In the genomic region with DNA sequence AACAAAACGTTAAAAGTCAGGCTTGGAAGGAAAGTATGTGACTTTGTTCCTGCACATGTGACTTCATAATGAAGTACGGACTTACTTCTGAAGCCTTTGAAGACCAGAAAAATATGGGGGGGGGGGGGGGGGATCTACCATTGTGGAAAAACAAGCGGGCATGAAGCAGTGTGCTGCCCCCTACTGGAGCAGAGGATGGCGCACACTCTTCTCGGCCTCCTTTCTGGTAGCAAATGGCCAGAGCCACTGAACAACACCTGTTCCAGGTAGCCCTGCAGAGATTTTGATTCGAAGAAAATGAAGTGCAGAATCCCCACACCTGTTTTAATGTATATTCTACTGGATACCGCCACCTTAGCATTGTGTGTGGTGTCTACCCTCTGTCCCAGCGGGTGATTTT, we compare ENCODE assay signal across 14 mouse cellular contexts.
DNase-seq lines count a peak whose midpoint lies in the region; ATAC-seq and TF ChIP-seq lines count a peak whose summit lies in the region.
"Had no signal": no experiment of that assay in that cellular context is flagged by ENCODE, and none has a peak within 500 bp of the region (broad histone marks: within the 10 kb centered on the region; RNA-seq: fewer than 3 reads in every experiment).

No protein-coding gene starts in this region.

- no peak overlapping the region for H3K4me2 ChIP-seq in CH12.LX (ENCODE audit: insufficient read depth, low read depth, poor library complexity, severe bottlenecking)
- H3K4me2 ChIP-seq: embryonic facial prominence, embryonic 12.5 days; lung, embryonic 15.5 days; midbrain, embryonic 13.5 days had no signal

- no peaks in the 10 kb centered on the region for H3K9me3 ChIP-seq in CH12.LX (replicated peaks; ENCODE audit: low read length)
- H3K9me3 ChIP-seq: embryonic facial prominence, embryonic 12.5 days; hindbrain, embryonic 10.5 days; lung, embryonic 15.5 days; midbrain, embryonic 13.5 days had no signal

- peak; percentile 20 to 33 for DNase-seq in cerebellum, adult 18-20 months
- peak; percentile 27 for DNase-seq in kidney, adult 2 months
- no peak for DNase-seq in kidney, adult 11 months
- no peak for DNase-seq in CH12.LX (ENCODE audit: extremely low read depth)
- DNase-seq in adrenal gland, postnatal 14 days: peak; percentile 40
- DNase-seq in urinary bladder, postnatal 14 days (ENCODE audit: low spot score): no peak
- no peak for DNase-seq in adipocyte (ENCODE audit: low spot score)
- DNase-seq: forebrain, postnatal 0 days; thymus, adult 18-20 months had no signal

- H3K9ac ChIP-seq in CH12.LX (ENCODE audit: insufficient read depth, low read depth): no peak overlapping the region
- H3K9ac ChIP-seq: embryonic facial prominence, embryonic 12.5 days; forebrain, postnatal 0 days; lung, embryonic 15.5 days; midbrain, embryonic 13.5 days had no signal

- WGBS in kidney, adult 2 months: 74% methylated on average over 8 of the region's 8 CpGs

- H3K27me3 ChIP-seq in kidney, adult 2 months (replicated peaks; ENCODE audit: control insufficient read depth, insufficient read depth, low read length): no peaks in the 10 kb centered on the region
- no peaks in the 10 kb centered on the region for H3K27me3 ChIP-seq in CH12.LX (replicated peaks)
- H3K27me3 ChIP-seq: embryonic facial prominence, embryonic 12.5 days; lung, embryonic 15.5 days; midbrain, embryonic 13.5 days had no signal

- TF ChIP-seq POLR2A in kidney, adult 2 months (IDR thresholded peaks at IDR 0.05; ENCODE audit: low read depth, low read length): no peak
- no peak for TF ChIP-seq POLR2A in CH12.LX (IDR thresholded peaks at IDR 0.05; ENCODE audit: low read depth, low read length)

- no peak; the same call in 1 of the 2 replicates for TF ChIP-seq CTCF in kidney, adult 2 months (conservative IDR thresholded peaks at IDR 0.05; ENCODE audit: insufficient read depth, insufficient read length, low read depth, low read length)
- TF ChIP-seq CTCF in CH12.LX (conservative IDR thresholded peaks at IDR 0.05 in 1 of 2, IDR thresholded peaks at IDR 0.05 in 1 of 2; ENCODE audit: low read depth in 2 of 2, low read length in 2 of 2): peak in 1 of 2 experiments; percentile 54; a peak in 3 of 4 replicates

- dilution Hi-C loops in CH12.LX (cut with MboI; ENCODE audit: extremely low pct_ligation_motif_present, extremely low pct_unique_long_range_greater_than_20kb, low sequenced_read_pairs): no loop called here

- peak; percentile 21 for TF ChIP-seq RAD21 in CH12.LX (IDR thresholded peaks at IDR 0.05; ENCODE audit: low read depth, low read length)

- H3K36me3 ChIP-seq in kidney, adult 2 months (ENCODE audit: control insufficient read depth, insufficient read depth, low read length): no peaks in the 10 kb centered on the region
- no peaks in the 10 kb centered on the region for H3K36me3 ChIP-seq in CH12.LX (replicated peaks in 1 of 2; ENCODE audit: control insufficient read depth in 1 of 2, insufficient read depth in 1 of 2, low read length in 1 of 2)
- H3K36me3 ChIP-seq: embryonic facial prominence, embryonic 12.5 days; hindbrain, embryonic 10.5 days; lung, embryonic 15.5 days; midbrain, embryonic 13.5 days had no signal

- in situ Hi-C loops in CH12.LX (cut with MboI; ENCODE audit: low pct_ligation_motif_present, low pct_unique_long_range_greater_than_20kb, low sequenced_read_pairs): no loop called here

- no peak overlapping the region for H3K4me3 ChIP-seq in kidney, adult 2 months (ENCODE audit: insufficient read depth, low read depth, low read length)
- no peak overlapping the region for H3K4me3 ChIP-seq in CH12.LX (replicated peaks in 1 of 3; ENCODE audit: low read depth in 2 of 3, low read length in 2 of 3, poor library complexity in 1 of 3)
- H3K4me3 ChIP-seq: embryonic facial prominence, embryonic 12.5 days; hindbrain, embryonic 10.5 days; lung, embryonic 15.5 days; midbrain, embryonic 13.5 days had no signal

- H3K4me1 ChIP-seq in kidney, adult 2 months (ENCODE audit: control insufficient read depth, insufficient read depth, low read length): no peaks in the 10 kb centered on the region
- no peaks in the 10 kb centered on the region for H3K4me1 ChIP-seq in CH12.LX (ENCODE audit: control insufficient read depth in 1 of 2, insufficient read depth in 2 of 2)
- H3K4me1 ChIP-seq: embryonic facial prominence, embryonic 12.5 days; lung, embryonic 15.5 days had no signal

- TF ChIP-seq EP300 in CH12.LX (IDR thresholded peaks at IDR 0.05; ENCODE audit: low read length): no peak

- no peak for ATAC-seq in cerebellum, adult (ENCODE audit: insufficient number of reproducible peaks, low FRiP score, low TSS enrichment)
- ATAC-seq: forebrain, postnatal 0 days; midbrain, embryonic 13.5 days had no signal

- H3K27ac ChIP-seq in kidney, adult 2 months (ENCODE audit: insufficient read depth, low read depth, low read length): no peak overlapping the region
- no peak overlapping the region for H3K27ac ChIP-seq in CH12.LX (ENCODE audit: insufficient read depth, low read depth)
- H3K27ac ChIP-seq: embryonic facial prominence, embryonic 12.5 days; hindbrain, embryonic 10.5 days; lung, embryonic 15.5 days; midbrain, embryonic 13.5 days had no signal

- H3K79me2 ChIP-seq in CH12.LX (replicated peaks; ENCODE audit: control insufficient read depth, extremely low read depth, insufficient read depth, poor library complexity, severe bottlenecking): no peaks in the 10 kb centered on the region

TF ChIP-seq in CH12.LX, 34 proteins besides CTCF, POLR2A, EP300 and RAD21:
- TF ChIP-seq TBP (conservative IDR thresholded peaks at IDR 0.05; ENCODE audit: low read depth, low read length): no peak
- no peak for TF ChIP-seq UBTF (IDR thresholded peaks at IDR 0.05; ENCODE audit: low read depth, low read length)
- no peak for TF ChIP-seq NRF1 (IDR thresholded peaks at IDR 0.05; ENCODE audit: low read depth, low read length)
- no peak for TF ChIP-seq MYC (IDR thresholded peaks at IDR 0.05; ENCODE audit: low read depth, low read length)
- no peak for TF ChIP-seq ZNF384 (IDR thresholded peaks at IDR 0.05; ENCODE audit: low read depth, low read length)
- TF ChIP-seq ZMIZ1 (IDR thresholded peaks at IDR 0.05; ENCODE audit: low read depth, low read length): no peak
- no peak for TF ChIP-seq JUN (IDR thresholded peaks at IDR 0.05; ENCODE audit: insufficient read depth, low read depth, low read length)
- peak; percentile 19; the same call in 1 of the 2 replicates for TF ChIP-seq SMC3 (IDR thresholded peaks at IDR 0.05; ENCODE audit: low read depth, low read length)

Comparison
In these comparisons a context has a peak if more than half of its experiments do, and no peak if none do; other contexts are left out.
1. DNase-seq: peak in cerebellum, adult 18-20 months (2 of 2), kidney, adult 2 months (single experiment) and adrenal gland, postnatal 14 days (single experiment); none in kidney, adult 11 months (single experiment), CH12.LX (single experiment), urinary bladder, postnatal 14 days (single experiment) and adipocyte (single experiment).